Mouse (Mus musculus): ENCODE measurements at regions not wholly inside any gene's neighbourhood (a gene's known extent, or its start where the extent isn't known, plus 50 kb on each side); places are given as distances from the start of the nearest gene placed in this dataset.

DNA sequence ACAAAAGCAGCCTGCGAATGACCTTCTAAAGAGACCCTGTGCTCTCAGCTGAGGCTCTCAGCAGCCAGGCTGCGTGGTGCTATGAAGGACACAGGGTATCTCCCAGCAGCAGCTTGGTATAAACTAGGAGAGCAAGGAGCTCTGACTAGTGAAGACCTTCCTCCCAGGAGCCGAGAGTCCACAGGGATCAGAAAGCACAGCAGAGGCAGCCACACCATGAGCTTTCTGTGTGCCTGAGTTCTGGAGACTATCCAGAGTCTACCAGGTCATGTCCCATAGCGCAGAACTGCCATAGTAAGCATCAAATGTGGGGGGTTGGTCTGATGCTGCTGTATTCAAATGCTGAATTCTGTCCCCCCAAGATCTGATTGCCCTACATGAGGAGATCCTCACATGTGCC lies 124.2 kb upstream of the Dynlrb2 start:
- TF ChIP-seq CTCF (conservative IDR thresholded peaks at IDR 0.05; ENCODE audit: low read length) (no peak), POU5F1 (IDR thresholded peaks at IDR 0.05; ENCODE audit: borderline replicate concordance, low read length) (no peak)

All from E14TG2a.4 (cell line).